In the genomic region with DNA sequence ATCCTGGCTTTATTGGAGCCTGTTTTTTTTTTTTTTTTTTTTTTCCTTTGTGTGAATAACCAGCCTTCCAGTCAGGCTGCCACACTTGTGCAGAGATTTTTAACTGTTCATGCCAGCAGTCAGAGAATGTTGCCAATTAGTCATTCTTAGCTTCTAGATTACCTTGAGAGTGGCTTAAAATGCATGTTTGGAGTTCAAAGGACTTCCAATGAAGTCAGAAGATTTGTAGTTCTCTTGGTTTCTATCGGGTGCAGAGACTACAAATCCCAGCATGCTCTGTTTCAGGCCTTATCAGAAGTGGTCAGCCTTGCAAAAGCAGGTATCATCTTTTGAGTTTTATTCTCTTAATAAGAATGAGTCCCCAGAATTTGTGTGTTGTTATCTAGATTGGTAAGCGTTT, we compare ENCODE assay signal across 27 mouse cellular contexts.
DNase-seq lines count a peak whose midpoint lies in the region; ATAC-seq lines count a peak whose summit lies in the region.
"Had no signal": no experiment of that assay in that cellular context is flagged by ENCODE, and none has a peak within 500 bp of the region (broad histone marks: within the 10 kb centered on the region; RNA-seq: fewer than 3 reads in every experiment).

No protein-coding gene starts in this region.

- DNase-seq in forebrain, embryonic 14.5 days (ENCODE audit: low spot score), result peak; percentile 57
- DNase-seq in forebrain, embryonic 10.5 days (ENCODE audit: extremely low spot score, low spot score), result no peak
- peak; percentile 72 for DNase-seq in midbrain, embryonic 11.5 days (ENCODE audit: low spot score, missing footprints)
- peak; percentile 3 for DNase-seq in NIH3T3 (ENCODE audit: low read depth)
- DNase-seq in heart, adult 18-20 months, result no peak
- DNase-seq in thymus, adult 18-20 months, result no peak
- DNase-seq: B cell, adult 2 months; cerebellum, adult 11-12 months; gastrocnemius, adult 2 months; heart, postnatal 4 days; kidney, postnatal 4 days; left cerebral cortex, postnatal 4 days; liver; lung, postnatal 4 days; retina, postnatal 1 day; right cerebral cortex, postnatal 25 days; spleen, adult 18-20 months; thymus, postnatal 14 days had no signal

- no peak overlapping the region for H3K4me2 ChIP-seq in forebrain, embryonic 14.5 days (ENCODE audit: low read length)
- H3K4me2 ChIP-seq in midbrain, embryonic 11.5 days, result no peak overlapping the region
- H3K4me2 ChIP-seq in midbrain, embryonic 15.5 days, result no peak overlapping the region
- no peak overlapping the region for H3K4me2 ChIP-seq in forebrain, embryonic 16.5 days (ENCODE audit: low read length)
- H3K4me2 ChIP-seq: heart, embryonic 15.5 days; liver, embryonic 15.5 days; lung, embryonic 15.5 days; neural tube, embryonic 13.5 days had no signal

- peaks cover 11% of the 10 kb centered on the region for H3K4me1 ChIP-seq in forebrain, embryonic 14.5 days (ENCODE audit: control insufficient read depth, insufficient read depth, low read length)
- H3K4me1 ChIP-seq in forebrain, embryonic 10.5 days, result no peaks in the 10 kb centered on the region
- H3K4me1 ChIP-seq in midbrain, embryonic 11.5 days (ENCODE audit: control insufficient read depth, insufficient read depth, low read length), result no peaks in the 10 kb centered on the region
- H3K4me1 ChIP-seq in midbrain, embryonic 15.5 days, result peaks cover 3% of the 10 kb centered on the region; the same call in 1 of the 2 replicates
- peaks cover 36% of the 10 kb centered on the region for H3K4me1 ChIP-seq in forebrain, embryonic 16.5 days (replicated peaks; ENCODE audit: control insufficient read depth, insufficient read depth, low read length)
- H3K4me1 ChIP-seq: heart, embryonic 15.5 days; liver, embryonic 15.5 days; neural tube, embryonic 13.5 days had no signal

- H3K9ac ChIP-seq in forebrain, embryonic 14.5 days (ENCODE audit: low read length), result no peak overlapping the region
- H3K9ac ChIP-seq in midbrain, embryonic 11.5 days (ENCODE audit: low read length), result no peak overlapping the region
- no peak overlapping the region for H3K9ac ChIP-seq in midbrain, embryonic 15.5 days
- H3K9ac ChIP-seq in forebrain, embryonic 16.5 days (replicated peaks; ENCODE audit: low read depth, low read length), result no peak overlapping the region
- H3K9ac ChIP-seq: heart, embryonic 15.5 days; liver, embryonic 15.5 days; lung, embryonic 15.5 days; neural tube, embryonic 13.5 days had no signal

- H3K27me3 ChIP-seq in forebrain, embryonic 14.5 days (replicated peaks; ENCODE audit: control insufficient read depth, insufficient read depth, low read length), result no peaks in the 10 kb centered on the region
- no peaks in the 10 kb centered on the region for H3K27me3 ChIP-seq in forebrain, embryonic 10.5 days (ENCODE audit: poor library complexity, severe bottlenecking)
- no peaks in the 10 kb centered on the region for H3K27me3 ChIP-seq in midbrain, embryonic 11.5 days (ENCODE audit: control insufficient read depth, insufficient read depth, low read length)
- H3K27me3 ChIP-seq in midbrain, embryonic 15.5 days (replicated peaks), result no peaks in the 10 kb centered on the region
- no peaks in the 10 kb centered on the region for H3K27me3 ChIP-seq in forebrain, embryonic 16.5 days (replicated peaks; ENCODE audit: control insufficient read depth, insufficient read depth, low read length)
- H3K27me3 ChIP-seq: CH12.LX; heart, embryonic 15.5 days; liver, embryonic 15.5 days; lung, embryonic 15.5 days; neural tube, embryonic 13.5 days had no signal

- ATAC-seq in forebrain, embryonic 14.5 days, result no peak
- no peak for ATAC-seq in midbrain, embryonic 11.5 days (ENCODE audit: low FRiP score)
- no peak for ATAC-seq in midbrain, embryonic 15.5 days (replicated peaks)
- no peak; the same call in 1 of the 2 replicates for ATAC-seq in forebrain, embryonic 16.5 days
- ATAC-seq: intestine, postnatal 0 days had no signal

- WGBS in forebrain, embryonic 14.5 days, result 86% methylated on average over 2 of the region's 2 CpGs
- 91% methylated on average over 2 of the region's 2 CpGs for WGBS in forebrain, embryonic 10.5 days
- 89% methylated on average over 2 of the region's 2 CpGs for WGBS in midbrain, embryonic 11.5 days
- WGBS in midbrain, embryonic 15.5 days, result 70% methylated on average over 2 of the region's 2 CpGs
- 71% methylated on average over 2 of the region's 2 CpGs for WGBS in forebrain, embryonic 16.5 days

- no peaks in the 10 kb centered on the region for H3K9me3 ChIP-seq in forebrain, embryonic 14.5 days (replicated peaks; ENCODE audit: control insufficient read depth, low read length)
- H3K9me3 ChIP-seq in forebrain, embryonic 10.5 days, result no peaks in the 10 kb centered on the region
- H3K9me3 ChIP-seq in midbrain, embryonic 11.5 days (ENCODE audit: control insufficient read depth, low read length), result no peaks in the 10 kb centered on the region
- no peaks in the 10 kb centered on the region for H3K9me3 ChIP-seq in midbrain, embryonic 15.5 days
- H3K9me3 ChIP-seq in forebrain, embryonic 16.5 days (ENCODE audit: control insufficient read depth, low read length), result no peaks in the 10 kb centered on the region
- H3K9me3 ChIP-seq: heart, embryonic 15.5 days; liver, embryonic 15.5 days; lung, embryonic 15.5 days; neural tube, embryonic 13.5 days had no signal

- H3K4me3 ChIP-seq in forebrain, embryonic 14.5 days (ENCODE audit: low read depth, low read length), result no peak overlapping the region
- no peak overlapping the region for H3K4me3 ChIP-seq in forebrain, embryonic 10.5 days
- H3K4me3 ChIP-seq in midbrain, embryonic 11.5 days (ENCODE audit: low read depth, low read length), result no peak overlapping the region
- H3K4me3 ChIP-seq in midbrain, embryonic 15.5 days, result no peak overlapping the region
- no peak overlapping the region for H3K4me3 ChIP-seq in forebrain, embryonic 16.5 days (replicated peaks; ENCODE audit: low read length)
- H3K4me3 ChIP-seq: gastrocnemius, adult 2 months; heart, embryonic 15.5 days; liver, embryonic 15.5 days; lung, embryonic 15.5 days; myocyte; neural tube, embryonic 13.5 days had no signal

- H3K27ac ChIP-seq in forebrain, embryonic 14.5 days (ENCODE audit: low read depth, low read length), result no peak overlapping the region
- no peak overlapping the region for H3K27ac ChIP-seq in forebrain, embryonic 10.5 days
- H3K27ac ChIP-seq in midbrain, embryonic 11.5 days (ENCODE audit: low read depth, low read length), result no peak overlapping the region
- no peak overlapping the region for H3K27ac ChIP-seq in midbrain, embryonic 15.5 days
- H3K27ac ChIP-seq in forebrain, embryonic 16.5 days (ENCODE audit: low read length), result peak overlapping the region; percentile 13; the same call in 1 of the 2 replicates
- H3K27ac ChIP-seq: gastrocnemius, adult 2 months; heart, embryonic 15.5 days; liver, embryonic 15.5 days; lung, embryonic 15.5 days; neural tube, embryonic 13.5 days had no signal

- H3K36me3 ChIP-seq in forebrain, embryonic 14.5 days (ENCODE audit: control insufficient read depth, insufficient read depth, low read length), result no peaks in the 10 kb centered on the region
- no peaks in the 10 kb centered on the region for H3K36me3 ChIP-seq in forebrain, embryonic 10.5 days (replicated peaks)
- no peaks in the 10 kb centered on the region for H3K36me3 ChIP-seq in midbrain, embryonic 11.5 days (ENCODE audit: control insufficient read depth, insufficient read depth, low read length)
- H3K36me3 ChIP-seq in midbrain, embryonic 15.5 days (replicated peaks), result no peaks in the 10 kb centered on the region
- H3K36me3 ChIP-seq in forebrain, embryonic 16.5 days (ENCODE audit: control insufficient read depth, insufficient read depth), result no peaks in the 10 kb centered on the region
- H3K36me3 ChIP-seq: heart, embryonic 15.5 days; liver, embryonic 15.5 days; lung, embryonic 15.5 days; neural tube, embryonic 13.5 days had no signal

Comparison
In these comparisons a context has a peak if more than half of its experiments do, and no peak if none do; other contexts are left out.
1. DNase-seq: peak in forebrain, embryonic 14.5 days (single experiment), midbrain, embryonic 11.5 days (single experiment) and NIH3T3 (single experiment); none in forebrain, embryonic 10.5 days (single experiment), heart, adult 18-20 months (0 of 2) and thymus, adult 18-20 months (0 of 2).